Mouse (Mus musculus) layer of hippocampus, adult 9-11 months (tissue): Measurements from ENCODE around the gene Hint1.
A peak's percentile ranks its signal among the peaks of the same experiment; 100 is the strongest.
"Not testable (repeated sequence)": the region's sequence is repeated elsewhere in the genome, so short reads cannot be mapped to it uniquely, and the experiment has no call there.

Experiments used
- DNase-seq: peaks from one replicate; pipeline ENCODE4 v3.0.0; 2022

Gene Hint1

GRCm38 (mm10) chr11:54866119-54867048 is at the start of gene Hint1:
Gene Hint1 (plus strand): TSS chr11:54866383.
- peak; percentile 92 for DNase-seq

GRCm38 (mm10) chr11:54817449-54817848 is 48.7 kb upstream of the Hint1 start:
- DNase-seq, result no peak

- no peak for DNase-seq
These were observed 46.7 kb upstream of the Hint1 start for GRCm38 (mm10) chr11:54819489-54819888.

GRCm38 (mm10) chr11:54823467-54823866 is 42.7 kb upstream of the Hint1 start:
- no peak for DNase-seq

GRCm38 (mm10) chr11:54825774-54826173 is 40.4 kb upstream of the Hint1 start:
- no peak for DNase-seq

- DNase-seq, result no peak
These were observed 39.4 kb upstream of the Hint1 start for GRCm38 (mm10) chr11:54826819-54827218.

- peak; percentile 92 for DNase-seq
These were observed 32.4 kb upstream of the Hint1 start for GRCm38 (mm10) chr11:54833833-54834232.

GRCm38 (mm10) chr11:54834596-54834995 is 31.6 kb upstream of the Hint1 start:
- no peak for DNase-seq

- no peak for DNase-seq
These were observed 30.1 kb upstream of the Hint1 start for GRCm38 (mm10) chr11:54836106-54836505.

GRCm38 (mm10) chr11:54839696-54840095 is 26.5 kb upstream of the Hint1 start:
- no peak for DNase-seq

- DNase-seq, result no peak
These were observed 25.3 kb upstream of the Hint1 start for GRCm38 (mm10) chr11:54840891-54841290.

GRCm38 (mm10) chr11:54844424-54844823 is 21.8 kb upstream of the Hint1 start:
- DNase-seq, result no peak

- DNase-seq, result no peak
These were observed 21.2 kb upstream of the Hint1 start for GRCm38 (mm10) chr11:54844959-54845358.

GRCm38 (mm10) chr11:54845470-54846442 is 20.4 kb upstream of the Hint1 start:
- peak; percentile 43 for DNase-seq

- no peak for DNase-seq
These were observed 16.0 kb upstream of the Hint1 start for GRCm38 (mm10) chr11:54849961-54850758.

GRCm38 (mm10) chr11:54851656-54852055 is 14.5 kb upstream of the Hint1 start:
- DNase-seq, result no peak

GRCm38 (mm10) chr11:54858880-54859279 is 7.3 kb upstream of the Hint1 start:
- DNase-seq, result not testable (repeated sequence)

GRCm38 (mm10) chr11:54859322-54860165 is 6.6 kb upstream of the Hint1 start:
- no peak for DNase-seq

- peak; percentile 99 for DNase-seq
These were observed 5.7 kb upstream of the Hint1 start, which contains the start of gene Lyrm7 for GRCm38 (mm10) chr11:54860256-54861038. Gene Lyrm7 (minus strand): TSS chr11:54860916.
